Mouse (Mus musculus): ENCODE data around the gene Fam120b.

Fam120b gene

DNA sequence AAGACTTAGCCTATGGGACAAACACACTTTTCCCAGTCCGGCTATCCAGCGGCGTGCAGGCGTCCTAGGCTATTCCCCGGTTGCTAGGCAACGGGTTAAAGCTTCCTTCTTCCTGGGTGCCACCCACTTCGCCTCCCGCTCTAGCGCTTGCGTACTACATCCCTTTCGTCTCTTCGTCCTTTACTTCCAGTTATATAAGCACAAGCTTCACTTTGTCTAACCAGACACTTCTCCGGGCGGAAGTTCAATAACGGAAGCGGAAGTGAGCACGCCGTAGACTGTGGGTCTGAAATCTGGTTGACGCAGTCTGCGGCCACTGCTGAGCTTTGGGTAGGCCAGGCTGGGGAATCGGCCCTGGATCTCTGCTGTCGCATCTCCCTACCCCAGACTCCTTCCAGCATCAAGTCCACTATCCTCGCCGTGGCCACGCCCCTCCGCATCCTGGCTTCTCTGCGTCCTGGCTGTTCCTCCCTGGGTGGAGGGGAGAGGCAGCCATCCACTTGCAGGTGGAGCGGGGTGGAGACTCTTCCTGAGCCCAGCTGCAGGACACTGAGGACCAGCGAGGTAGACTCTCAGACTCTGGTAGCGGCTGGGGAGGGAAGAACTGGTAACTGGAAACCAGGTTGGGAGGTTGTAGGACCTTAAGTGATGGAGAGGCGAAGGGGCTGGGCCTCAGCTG is at the start of gene Fam120b:
Fam120b (plus strand) TSS at position 206 of the 679 bp plus-strand sequence.
- DNase-seq, result peak; percentile 95 to 96

DNA sequence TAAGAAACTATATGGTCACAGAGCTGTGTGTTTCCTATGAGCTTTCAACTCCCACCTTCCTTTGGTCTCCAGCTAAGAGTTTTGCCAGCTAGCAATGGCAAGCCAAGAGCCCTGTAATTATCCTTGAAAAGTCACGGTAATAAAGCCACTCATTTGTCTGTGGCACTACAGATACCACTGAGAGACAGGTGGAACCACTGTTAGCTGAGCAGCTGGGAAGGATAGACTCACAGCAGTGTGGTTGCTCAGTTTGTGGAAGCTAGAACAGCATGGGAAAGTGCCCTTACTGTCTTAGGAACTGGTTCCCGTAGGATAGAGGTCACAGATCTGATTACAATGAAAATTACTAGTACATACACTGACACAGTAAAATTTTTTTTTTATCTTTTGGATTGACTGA is 45.9 kb upstream of the Fam120b start:
- no peak for DNase-seq

DNA sequence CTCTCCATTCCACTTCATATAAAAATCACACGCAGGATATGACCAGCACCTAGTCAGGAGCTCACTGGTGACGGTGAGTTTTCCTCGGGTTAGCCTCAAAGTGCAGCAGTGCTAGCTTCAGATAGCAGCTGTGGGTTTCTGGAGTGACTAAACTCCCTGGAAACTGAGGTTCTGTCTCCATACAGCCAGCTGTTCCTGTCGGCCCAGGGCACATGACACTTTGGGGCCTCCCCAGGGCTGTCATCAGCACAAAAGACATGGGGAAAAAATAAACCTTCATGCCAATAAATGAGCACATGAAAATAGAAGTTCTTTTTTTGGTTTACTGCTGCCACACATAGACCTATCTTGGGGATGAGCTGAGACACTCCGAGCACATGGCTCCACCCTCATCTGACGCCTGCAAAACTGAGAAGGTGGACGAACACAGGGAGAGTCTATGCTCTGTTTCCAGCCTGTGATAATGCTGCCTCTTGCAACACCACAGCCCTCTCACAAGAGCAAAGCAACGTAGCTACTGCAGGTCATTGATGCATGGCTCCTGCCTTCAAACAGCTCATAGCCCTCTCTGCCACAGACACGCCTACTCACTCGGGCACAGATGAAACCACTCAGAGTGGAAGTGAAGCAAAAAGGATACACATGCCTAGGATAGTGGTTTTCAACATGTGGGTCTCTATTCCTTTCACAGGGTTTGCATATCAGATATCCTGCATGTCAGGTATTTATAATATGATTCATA is 43.0 kb upstream of the Fam120b start:
- no peak for DNase-seq

DNA sequence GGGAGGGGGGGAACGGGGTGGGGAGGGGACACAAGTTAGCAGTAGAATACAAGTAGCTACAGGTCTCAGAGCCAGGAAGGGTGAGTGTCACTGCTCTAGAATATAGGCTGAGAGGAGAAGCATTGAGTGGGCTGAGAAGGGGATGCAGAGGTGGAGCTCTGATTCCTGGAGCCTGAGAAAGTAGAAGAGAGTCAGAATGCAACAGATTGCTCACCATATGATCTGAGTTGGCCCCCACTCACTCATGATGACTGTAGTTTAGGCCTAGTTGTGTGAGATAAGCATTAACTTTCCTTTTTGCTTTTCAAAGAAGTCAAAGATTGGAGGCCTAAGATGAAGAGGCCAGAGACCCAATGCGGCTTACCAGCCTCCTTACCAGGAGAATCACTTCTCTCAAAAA is 42.0 kb upstream of the Fam120b start:
- DNase-seq, result no peak

DNA sequence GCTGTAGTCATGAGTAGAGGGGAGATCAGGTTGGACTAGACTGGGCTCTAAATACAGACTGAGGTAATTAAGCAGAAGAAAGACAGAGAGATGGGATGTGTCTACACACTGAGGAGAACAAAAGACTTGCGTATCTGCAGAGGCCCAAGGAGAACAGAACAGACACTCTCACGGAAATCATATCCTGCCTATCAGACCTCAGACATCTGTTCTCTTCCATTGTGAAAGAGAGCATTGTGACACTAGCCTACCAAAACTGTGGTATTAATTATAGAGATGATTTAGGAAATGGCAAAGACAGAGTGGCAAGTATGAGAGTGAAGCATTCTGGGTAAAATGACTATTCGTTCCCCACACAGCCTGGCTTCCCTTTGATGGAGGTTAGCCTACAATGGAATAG is 40.9 kb upstream of the Fam120b start:
- DNase-seq, result no peak

DNA sequence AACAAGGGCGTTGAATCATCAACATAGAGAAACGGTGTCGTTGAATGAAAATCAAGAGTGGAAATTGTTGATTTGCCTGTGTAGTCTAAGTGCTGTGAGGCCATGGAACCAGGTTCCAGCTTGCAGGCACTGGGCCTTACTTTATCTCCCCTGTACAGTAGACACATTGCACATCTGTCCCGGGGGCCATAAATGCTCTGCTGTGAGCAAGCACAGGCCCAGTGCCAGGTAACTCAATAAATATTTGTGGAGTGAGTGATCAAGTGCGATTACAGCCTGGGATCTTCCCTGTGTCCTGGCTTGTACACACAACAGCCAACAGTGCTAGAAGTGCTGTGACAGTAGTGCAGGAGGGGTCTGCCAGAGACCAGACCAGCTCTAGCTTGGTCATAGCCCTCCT is 39.5 kb upstream of the Fam120b start:
- no peak for DNase-seq

DNA sequence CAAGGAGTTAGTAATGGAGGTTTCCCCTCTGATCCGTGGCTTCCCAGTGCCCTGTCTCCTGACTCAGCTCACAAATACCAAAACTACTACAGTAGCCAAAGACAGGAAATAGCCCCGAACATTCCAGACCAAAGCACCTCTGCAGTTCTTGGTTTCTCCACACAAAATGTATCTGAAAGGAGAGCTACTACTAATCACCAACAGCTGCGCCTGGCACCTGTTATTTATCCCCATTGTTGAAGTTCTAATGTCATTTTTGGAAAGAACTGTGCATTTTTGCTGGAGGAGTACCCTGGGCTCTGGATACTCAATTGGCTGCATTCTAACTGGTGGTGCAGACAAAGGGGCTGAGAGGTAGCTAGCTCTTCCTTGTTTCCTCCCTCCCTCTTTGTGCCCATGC is 38.9 kb upstream of the Fam120b start:
- no peak for DNase-seq

DNA sequence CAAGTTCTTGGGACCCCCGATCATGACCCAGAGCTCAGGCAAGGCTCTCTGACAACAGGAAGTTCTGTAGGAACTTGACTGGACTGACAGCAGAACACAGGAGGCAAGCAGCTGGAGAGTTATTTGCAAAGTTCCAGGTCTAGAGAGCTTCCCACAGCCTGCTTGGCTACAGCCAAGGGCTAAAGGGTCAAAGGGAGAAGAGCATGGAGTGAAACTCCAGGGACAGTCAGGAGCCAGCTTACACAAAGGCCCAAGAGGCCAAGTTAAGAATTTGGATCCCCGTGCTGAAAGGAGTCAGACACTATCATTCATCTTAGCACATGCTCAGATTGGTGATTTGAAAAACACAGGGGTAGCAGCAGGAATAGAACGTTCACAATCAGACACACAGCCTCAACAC is 32.3 kb upstream of the Fam120b start:
- no peak for DNase-seq

DNA sequence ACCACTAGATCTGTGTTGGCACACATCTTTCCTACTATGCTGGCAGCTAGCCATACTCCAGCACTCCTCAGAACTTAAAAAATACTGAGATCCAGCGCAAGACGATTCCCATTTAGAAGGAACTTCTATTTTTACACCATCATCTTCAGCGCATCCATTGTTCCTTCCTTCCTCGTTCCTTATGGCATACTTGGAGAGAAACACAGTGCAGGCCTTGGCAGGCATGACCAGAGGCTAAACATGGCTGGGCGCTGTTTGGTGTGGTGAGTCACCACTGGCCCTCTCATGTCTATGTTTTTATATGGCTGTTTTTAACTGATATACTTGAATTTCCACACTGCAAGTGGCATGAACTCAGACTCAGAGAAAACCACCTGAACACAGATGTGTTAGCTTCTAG is 30.4 kb upstream of the Fam120b start:
- no peak for DNase-seq

DNA sequence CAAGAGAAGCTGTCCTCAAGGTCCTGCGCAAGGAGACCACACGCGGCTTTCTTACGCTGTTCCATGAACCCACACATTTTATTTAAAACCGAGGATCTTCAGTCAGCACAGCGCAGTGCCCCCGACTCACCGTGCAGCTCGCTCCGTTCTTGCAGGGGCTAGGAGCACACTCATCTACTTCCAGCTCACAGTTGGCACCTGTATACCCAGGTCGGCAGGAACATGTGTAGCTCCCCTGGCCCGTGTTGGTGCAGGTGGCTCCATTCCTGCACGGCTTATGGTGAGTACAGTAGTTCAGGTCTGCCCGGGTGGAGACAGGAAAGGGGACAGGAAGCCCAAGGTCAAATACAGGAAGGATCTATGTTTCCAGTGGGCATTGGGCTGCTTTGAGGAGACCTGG is 25.6 kb upstream of the Fam120b start:
- no peak for DNase-seq

DNA sequence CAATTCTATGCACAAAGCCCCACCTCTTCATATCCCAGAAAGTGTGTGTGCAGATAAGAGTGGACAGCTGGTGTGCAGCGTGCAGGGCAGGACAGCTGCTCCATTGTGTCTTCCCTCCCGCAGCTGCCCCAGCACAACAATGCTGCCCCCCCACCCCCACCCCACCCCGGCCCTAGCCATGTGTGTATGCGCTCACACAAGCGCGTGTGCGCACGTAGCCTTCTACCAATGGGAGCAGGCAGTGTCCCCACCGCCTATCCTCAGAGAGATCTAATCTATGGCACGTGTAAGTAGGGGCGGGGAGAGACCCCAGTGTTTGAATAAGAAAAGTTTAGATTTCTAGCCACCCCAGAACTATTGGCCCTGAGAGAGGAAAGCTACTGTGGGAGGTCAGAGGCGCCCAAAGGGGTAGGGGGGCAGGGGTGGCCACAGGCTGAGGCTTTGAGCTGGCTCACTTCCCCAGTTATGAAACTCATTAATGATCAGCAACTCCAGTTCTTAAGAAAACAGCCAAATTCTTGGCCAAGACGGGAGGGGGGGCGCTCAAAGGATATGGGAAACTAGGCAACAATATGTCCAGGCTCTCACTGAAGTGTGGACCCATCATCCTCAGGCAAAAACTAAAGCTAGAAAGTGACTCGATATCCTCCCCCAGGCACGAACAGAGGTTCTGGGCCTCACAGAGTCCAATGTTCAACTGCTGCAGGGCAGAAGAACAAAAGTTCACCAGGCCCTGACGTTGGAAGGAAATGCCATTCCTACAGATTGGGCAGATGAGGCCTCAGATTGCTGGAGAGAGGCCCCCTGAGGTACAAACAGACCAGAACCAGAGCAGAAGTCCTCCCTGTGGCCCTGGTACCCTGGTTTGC is 23.8 kb upstream of the Fam120b start:
- no peak for DNase-seq

DNA sequence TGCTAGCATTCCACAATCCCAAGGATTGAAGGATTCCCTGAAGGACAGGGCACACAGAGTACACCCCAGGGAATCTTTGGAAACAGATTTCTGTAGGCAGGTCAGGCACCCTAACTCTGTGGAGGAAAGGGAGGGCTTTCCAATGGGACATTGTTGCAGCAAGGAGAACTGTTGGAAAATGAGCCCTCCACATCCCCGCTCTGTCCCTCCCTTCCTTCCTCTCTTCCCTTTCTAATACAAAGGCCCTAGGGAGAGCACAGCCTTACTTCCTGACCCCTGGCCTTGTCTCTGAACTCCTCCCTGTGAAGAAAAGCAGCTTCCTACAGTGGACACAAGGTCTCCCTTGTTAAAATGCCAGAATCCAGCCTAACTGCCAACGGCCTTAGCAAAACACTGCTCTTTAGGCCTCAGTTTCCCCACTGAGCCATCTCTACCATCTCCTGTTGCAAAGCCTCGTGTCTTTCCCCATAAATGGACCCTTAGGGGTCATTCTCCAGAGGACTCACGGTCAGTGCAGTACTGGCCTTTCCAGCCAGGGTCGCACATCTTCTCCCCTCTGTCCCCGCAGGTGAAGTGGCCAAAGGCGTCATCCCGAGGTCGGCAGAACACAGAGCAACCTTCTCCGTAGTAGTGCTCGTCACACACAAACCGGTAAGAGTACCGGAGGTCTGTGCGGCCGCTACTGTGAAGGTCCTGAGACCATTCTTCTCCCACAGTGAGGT is 22.9 kb upstream of the Fam120b start:
- peak in 1 of 2 experiments; percentile 41 for DNase-seq

DNA sequence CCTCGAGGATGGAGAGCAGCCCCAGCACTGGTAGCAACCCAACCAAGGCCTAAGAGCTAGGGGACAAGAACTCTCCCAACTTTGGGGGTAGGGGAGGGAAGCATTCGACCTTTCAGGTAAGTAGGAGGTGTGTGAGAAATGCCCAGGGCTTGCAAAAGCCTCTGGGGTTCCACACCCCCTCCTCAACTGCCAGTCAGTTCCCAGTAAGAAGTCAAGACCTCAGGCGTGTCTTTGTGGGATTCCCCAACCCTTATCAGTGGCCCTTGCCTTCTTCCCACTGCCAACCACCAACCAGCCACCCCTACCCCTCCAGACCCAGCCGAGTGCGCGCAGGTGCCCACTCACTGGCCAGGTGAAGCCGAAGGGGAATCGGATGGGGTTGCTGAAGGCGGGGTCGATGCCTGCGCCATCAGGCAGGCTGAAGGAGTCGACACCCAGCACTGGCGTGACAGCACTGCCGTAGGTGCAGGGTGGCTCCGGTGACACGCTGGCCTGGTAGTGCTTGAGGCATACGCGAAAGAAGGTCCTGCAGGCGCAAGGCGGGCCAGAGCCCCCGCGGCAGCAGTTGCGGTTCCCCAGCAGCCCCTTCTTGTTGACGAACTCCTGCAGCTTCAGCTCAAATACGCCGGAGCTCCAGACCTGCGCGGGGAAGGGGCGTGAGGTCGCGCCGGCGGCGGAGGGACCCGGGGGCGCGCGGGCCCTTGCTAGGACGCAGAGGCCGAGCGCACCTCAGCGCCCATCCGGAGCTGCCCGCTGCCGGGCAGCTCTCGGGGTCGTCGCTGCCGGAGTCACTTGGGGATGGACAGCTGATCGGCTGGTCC is 21.5 kb upstream of the Fam120b start:
- DNase-seq, result no peak

DNA sequence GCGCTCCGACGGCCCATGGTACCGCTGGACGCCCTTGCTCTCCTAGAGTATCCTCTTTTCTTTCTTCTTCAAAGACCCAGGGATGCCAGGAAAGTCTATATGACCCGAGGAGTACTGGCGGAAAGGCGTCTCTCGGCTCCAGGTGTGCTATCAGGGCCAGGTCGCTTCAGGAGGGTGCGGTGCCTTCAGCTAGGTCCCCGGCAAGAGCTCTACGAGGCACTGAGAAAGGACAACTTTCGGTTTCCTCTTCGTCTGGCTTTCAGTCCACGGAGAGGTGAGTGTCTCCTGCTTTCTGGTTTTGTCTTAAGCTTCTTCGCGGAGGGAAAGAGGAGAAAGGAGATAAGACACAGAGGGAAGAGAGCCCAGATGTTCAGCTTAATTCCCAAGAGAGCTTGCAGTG is 20.8 kb upstream of the Fam120b start:
- DNase-seq, result no peak

DNA sequence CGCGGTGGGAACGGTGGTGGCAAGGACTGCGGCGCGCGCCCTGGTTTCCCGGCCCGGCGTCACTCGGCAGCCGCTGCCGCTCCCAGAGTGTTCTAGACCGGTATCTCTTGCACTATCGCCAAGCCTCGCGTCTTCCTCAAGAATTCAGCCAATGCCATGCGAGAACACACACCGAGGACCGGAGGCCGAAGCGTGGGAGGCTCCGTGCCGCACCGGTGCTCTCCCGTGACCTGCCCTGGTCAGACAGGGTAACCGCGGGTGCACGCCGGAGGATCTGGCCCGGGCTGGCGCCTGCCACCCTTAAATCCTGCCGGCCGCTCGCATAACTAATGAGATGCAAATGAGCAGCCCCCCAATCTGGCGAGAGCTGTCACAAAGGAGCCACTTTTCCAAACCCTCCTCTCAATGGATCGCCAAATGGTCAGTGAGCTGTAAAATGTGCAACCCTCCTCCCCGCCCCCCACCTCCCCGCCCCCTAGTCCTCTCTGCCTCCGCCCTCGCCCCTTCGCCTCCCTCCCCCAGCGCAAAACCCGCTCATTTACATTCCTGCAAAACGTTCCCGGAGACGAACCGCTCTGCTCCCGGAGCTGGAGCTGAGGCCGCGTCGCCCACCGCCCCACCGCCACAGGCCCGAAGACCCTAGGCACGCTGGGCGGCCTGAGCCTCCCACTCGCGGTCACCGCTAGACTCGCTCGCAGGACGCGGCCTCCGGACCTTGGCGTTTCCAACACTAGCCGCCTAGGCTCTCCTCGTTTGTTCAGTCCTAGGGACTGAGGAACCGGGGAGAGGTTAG is 20.1 kb upstream of the Fam120b start:
- peak; percentile 79 to 81 for DNase-seq

DNA sequence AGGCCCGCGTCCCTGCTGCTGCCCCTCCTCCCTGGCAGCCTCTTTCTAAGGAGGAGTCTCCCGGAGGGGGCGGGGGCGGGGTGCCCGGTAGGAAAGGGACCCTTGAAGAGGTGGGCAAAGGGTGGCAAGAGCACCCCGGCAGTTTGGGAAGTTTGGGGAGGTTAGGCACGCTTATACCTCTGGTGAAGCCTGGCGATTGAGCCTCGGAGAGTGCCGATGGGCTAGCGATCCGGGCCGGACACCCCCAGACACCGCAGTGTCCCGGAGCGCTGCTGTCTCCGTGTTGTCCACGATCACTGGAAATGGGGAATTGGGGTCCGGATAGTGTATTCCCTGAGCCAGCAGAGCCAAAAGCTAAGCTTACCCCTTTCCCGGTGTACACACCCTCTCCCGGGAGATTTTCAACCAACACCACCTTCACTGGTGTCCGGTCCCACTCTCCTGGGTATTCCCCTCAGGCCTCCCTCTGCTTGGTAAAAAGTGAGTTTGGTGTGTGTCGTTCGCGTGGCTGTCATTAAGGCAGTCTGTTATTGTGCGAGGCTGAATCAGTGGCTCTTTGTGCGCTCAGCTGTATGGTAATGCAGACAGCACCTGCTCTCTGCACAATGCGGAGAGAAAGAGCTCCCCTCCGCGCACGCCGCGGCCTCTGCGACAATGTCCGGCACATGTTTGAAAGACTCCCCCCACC is 19.4 kb upstream of the Fam120b start, which contains the start of gene Dll1:
Dll1 (minus strand) TSS at position 379 of the 688 bp plus-strand sequence.
- DNase-seq, result no peak

DNA sequence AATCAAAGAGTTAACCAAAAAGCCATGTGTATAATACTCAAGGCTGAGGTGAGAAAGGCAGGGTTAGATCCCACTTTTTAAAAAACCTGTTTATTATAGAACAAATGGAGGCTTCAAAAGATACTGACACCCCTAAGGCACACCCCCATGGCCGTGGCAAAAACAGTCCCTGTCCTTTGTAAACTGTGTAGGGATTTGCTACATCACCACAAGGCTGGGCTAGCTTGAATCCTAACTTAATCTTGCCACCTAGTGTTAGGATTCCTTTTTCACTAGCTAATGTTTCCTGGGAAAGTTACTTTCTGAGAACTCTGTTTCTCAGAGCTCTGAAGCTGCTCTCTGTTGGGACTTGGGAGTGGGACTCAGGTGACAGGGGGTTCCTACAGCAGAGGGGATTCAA is 18.1 kb upstream of the Fam120b start:
- peak in 1 of 2 experiments; percentile 34 for DNase-seq

DNA sequence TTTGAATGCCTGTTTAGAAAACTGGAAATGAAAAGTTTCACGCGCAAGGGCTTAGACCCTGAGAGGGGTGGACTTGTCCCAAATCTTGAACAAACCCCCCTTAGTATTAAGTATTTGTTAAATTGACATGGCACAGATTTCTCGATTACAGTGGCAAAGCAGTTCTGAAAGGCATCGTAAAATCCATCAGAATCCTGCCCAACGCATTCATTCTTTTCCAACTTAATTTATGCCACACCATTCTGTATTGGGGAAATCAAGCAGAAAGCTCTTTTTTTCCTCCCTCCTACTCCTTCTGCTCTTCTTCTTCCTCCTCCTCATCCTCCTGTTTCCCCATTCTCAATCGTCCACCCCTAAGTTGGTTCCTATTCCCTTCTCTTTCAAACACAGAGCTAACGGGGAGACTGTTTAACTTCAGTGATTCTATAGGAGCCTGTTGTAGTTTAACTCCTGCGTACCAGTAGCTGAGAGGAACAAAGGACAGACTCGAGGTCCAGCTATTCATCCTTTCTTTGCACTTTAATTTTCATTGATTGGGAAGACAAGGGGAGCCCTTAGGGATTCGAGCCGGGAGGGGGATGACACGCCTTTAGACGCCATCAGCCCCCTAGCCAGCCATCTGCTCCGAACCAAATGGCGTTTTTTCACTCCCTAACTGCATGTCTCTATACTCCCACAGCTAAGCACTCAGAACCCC is 17.4 kb upstream of the Fam120b start:
- DNase-seq, result no peak

DNA sequence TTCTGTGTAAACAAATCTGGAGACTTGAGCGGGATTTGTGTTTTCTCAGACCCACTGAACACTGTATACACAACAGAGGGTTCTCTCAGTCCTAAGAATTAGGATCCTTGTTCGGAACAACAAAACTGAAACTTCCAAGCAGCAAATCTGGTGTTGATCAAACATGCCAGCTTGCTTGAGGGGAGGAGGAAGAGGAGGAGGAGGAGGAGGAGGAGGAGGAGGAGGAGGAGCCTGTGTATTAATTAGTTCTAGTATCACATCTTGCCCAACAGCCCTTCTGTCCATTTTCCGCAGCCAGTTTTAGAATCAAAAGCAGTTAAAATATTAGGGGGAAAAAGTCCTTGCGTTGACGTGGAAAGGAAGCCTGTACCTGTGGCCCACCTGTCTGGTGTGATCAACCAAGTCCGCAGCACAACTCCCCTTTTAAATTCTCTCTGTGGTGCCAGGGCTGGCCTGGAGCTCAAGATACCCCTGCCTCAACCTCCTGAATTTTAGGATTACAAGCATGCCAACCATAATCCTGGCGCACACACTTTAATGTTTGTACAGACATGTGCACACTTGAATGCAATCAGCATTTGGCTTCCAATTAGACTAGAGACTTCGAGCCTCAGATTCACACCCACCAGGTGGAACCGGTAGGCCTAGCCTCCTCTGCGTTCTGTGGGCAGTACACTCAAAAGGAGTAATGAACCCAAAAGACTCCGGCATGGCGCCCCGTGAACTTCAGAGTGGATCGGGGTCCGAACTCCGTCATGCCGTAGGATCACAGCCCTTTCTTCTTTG is 16.1 kb upstream of the Fam120b start:
- DNase-seq, result no peak

Data from lung, adult 18-20 months (tissue).